9 mouse cellular contexts compared by ENCODE assay signal in genomic region chr8:115650110-115650521, GRCm38 (mm10). TPM values are rescaled to one million over a fixed set of nuclear protein-coding genes. Genes with fewer than 3 reads are reported as not detected.
DNase-seq lines count a peak whose midpoint lies in the region; ATAC-seq and TF ChIP-seq lines count a peak whose summit lies in the region.
"Had no signal": no experiment of that assay in that cellular context is flagged by ENCODE, and none has a peak within 500 bp of the region (broad histone marks: within the 10 kb centered on the region; RNA-seq: fewer than 3 reads in every experiment).

No protein-coding gene starts in this region.

- H3K27ac ChIP-seq in kidney, adult 2 months (ENCODE audit: insufficient read depth, low read depth, low read length), result no peak overlapping the region
- peak overlapping the region; percentile 61 for H3K27ac ChIP-seq in heart, embryonic 16.5 days (ENCODE audit: low read length)
- H3K27ac ChIP-seq in liver, embryonic 15.5 days (replicated peaks), result no peak overlapping the region
- no peak overlapping the region for H3K27ac ChIP-seq in intestine, postnatal 0 days (ENCODE audit: low read depth, low read length)
- H3K27ac ChIP-seq in midbrain, embryonic 14.5 days (replicated peaks; ENCODE audit: low read depth, low read length), result no peak overlapping the region
- H3K27ac ChIP-seq in forebrain, embryonic 15.5 days (replicated peaks), result no peak overlapping the region
- H3K27ac ChIP-seq: embryonic facial prominence, embryonic 12.5 days had no signal

- TF ChIP-seq CTCF in kidney, adult 2 months (conservative IDR thresholded peaks at IDR 0.05; ENCODE audit: insufficient read depth, insufficient read length, low read depth, low read length), result no peak
- TF ChIP-seq CTCF in intestine, postnatal 0 days (IDR thresholded peaks at IDR 0.05; ENCODE audit: low read depth), result no peak

- H3K27me3 ChIP-seq in kidney, adult 2 months (replicated peaks; ENCODE audit: control insufficient read depth, insufficient read depth, low read length), result no peaks in the 10 kb centered on the region
- no peaks in the 10 kb centered on the region for H3K27me3 ChIP-seq in heart, embryonic 16.5 days (ENCODE audit: control insufficient read depth, insufficient read depth, low read length)
- H3K27me3 ChIP-seq in liver, embryonic 15.5 days, result no peaks in the 10 kb centered on the region
- no peaks in the 10 kb centered on the region for H3K27me3 ChIP-seq in intestine, postnatal 0 days (replicated peaks; ENCODE audit: control insufficient read depth, insufficient read depth, low read length)
- no peaks in the 10 kb centered on the region for H3K27me3 ChIP-seq in midbrain, embryonic 14.5 days (ENCODE audit: control insufficient read depth, insufficient read depth, low read length)
- no peaks in the 10 kb centered on the region for H3K27me3 ChIP-seq in forebrain, embryonic 15.5 days
- H3K27me3 ChIP-seq: embryonic facial prominence, embryonic 12.5 days had no signal

- no peak overlapping the region; the same call in 1 of the 2 replicates for H3K9ac ChIP-seq in heart, embryonic 16.5 days (ENCODE audit: low read length)
- no peak overlapping the region for H3K9ac ChIP-seq in liver, embryonic 15.5 days
- no peak overlapping the region for H3K9ac ChIP-seq in intestine, postnatal 0 days (ENCODE audit: low read depth, low read length)
- H3K9ac ChIP-seq in midbrain, embryonic 14.5 days (replicated peaks; ENCODE audit: low read length), result no peak overlapping the region
- no peak overlapping the region for H3K9ac ChIP-seq in forebrain, embryonic 15.5 days (replicated peaks)
- H3K9ac ChIP-seq: embryonic facial prominence, embryonic 12.5 days had no signal

- no peak overlapping the region; the same call in 1 of the 2 replicates for H3K4me2 ChIP-seq in heart, embryonic 16.5 days (ENCODE audit: low read depth, low read length)
- no peak overlapping the region for H3K4me2 ChIP-seq in liver, embryonic 15.5 days
- no peak overlapping the region for H3K4me2 ChIP-seq in intestine, postnatal 0 days (replicated peaks; ENCODE audit: low read depth)
- H3K4me2 ChIP-seq in midbrain, embryonic 14.5 days (ENCODE audit: low read length), result no peak overlapping the region
- H3K4me2 ChIP-seq in forebrain, embryonic 15.5 days (replicated peaks), result no peak overlapping the region
- H3K4me2 ChIP-seq: embryonic facial prominence, embryonic 12.5 days had no signal

- WGBS in kidney, adult 2 months, result 62% methylated on average over 3 of the region's 3 CpGs
- 38% methylated on average over 3 of the region's 3 CpGs for WGBS in heart, embryonic 16.5 days
- 22% methylated on average over 3 of the region's 3 CpGs for WGBS in liver, embryonic 15.5 days (ENCODE audit: insufficient replicate concordance)
- WGBS in intestine, postnatal 0 days, result 71% methylated on average over 3 of the region's 3 CpGs
- 88% methylated on average over 3 of the region's 3 CpGs for WGBS in midbrain, embryonic 14.5 days
- WGBS in forebrain, embryonic 15.5 days, result 90% methylated on average over 3 of the region's 3 CpGs

- TF ChIP-seq POLR2A in kidney, adult 2 months (IDR thresholded peaks at IDR 0.05; ENCODE audit: low read depth, low read length), result no peak

- no peaks in the 10 kb centered on the region for H3K4me1 ChIP-seq in kidney, adult 2 months (ENCODE audit: control insufficient read depth, insufficient read depth, low read length)
- peaks cover 9% of the 10 kb centered on the region for H3K4me1 ChIP-seq in heart, embryonic 16.5 days (ENCODE audit: control insufficient read depth, insufficient read depth, low read length)
- H3K4me1 ChIP-seq in liver, embryonic 15.5 days (replicated peaks), result no peaks in the 10 kb centered on the region
- H3K4me1 ChIP-seq in intestine, postnatal 0 days (replicated peaks; ENCODE audit: control insufficient read depth, insufficient read depth, low read length), result no peaks in the 10 kb centered on the region
- H3K4me1 ChIP-seq in midbrain, embryonic 14.5 days (ENCODE audit: control insufficient read depth, insufficient read depth, low read length), result no peaks in the 10 kb centered on the region
- H3K4me1 ChIP-seq in forebrain, embryonic 15.5 days, result no peaks in the 10 kb centered on the region
- H3K4me1 ChIP-seq: embryonic facial prominence, embryonic 12.5 days had no signal

- H3K36me3 ChIP-seq in kidney, adult 2 months (ENCODE audit: control insufficient read depth, insufficient read depth, low read length), result no peaks in the 10 kb centered on the region
- no peaks in the 10 kb centered on the region for H3K36me3 ChIP-seq in heart, embryonic 16.5 days (ENCODE audit: control insufficient read depth, insufficient read depth)
- no peaks in the 10 kb centered on the region for H3K36me3 ChIP-seq in liver, embryonic 15.5 days (replicated peaks)
- H3K36me3 ChIP-seq in intestine, postnatal 0 days (ENCODE audit: control insufficient read depth, insufficient read depth), result no peaks in the 10 kb centered on the region
- H3K36me3 ChIP-seq in midbrain, embryonic 14.5 days (ENCODE audit: control insufficient read depth, insufficient read depth, low read length), result no peaks in the 10 kb centered on the region
- H3K36me3 ChIP-seq in forebrain, embryonic 15.5 days, result no peaks in the 10 kb centered on the region
- H3K36me3 ChIP-seq: embryonic facial prominence, embryonic 12.5 days had no signal

- H3K9me3 ChIP-seq in heart, embryonic 16.5 days (replicated peaks; ENCODE audit: control insufficient read depth, low read length), result peaks cover 3% of the 10 kb centered on the region; the same call in 1 of the 2 replicates
- no peaks in the 10 kb centered on the region for H3K9me3 ChIP-seq in liver, embryonic 15.5 days (replicated peaks)
- no peaks in the 10 kb centered on the region for H3K9me3 ChIP-seq in intestine, postnatal 0 days (ENCODE audit: control insufficient read depth)
- H3K9me3 ChIP-seq in midbrain, embryonic 14.5 days (ENCODE audit: control insufficient read depth, low read length), result no peaks in the 10 kb centered on the region
- no peaks in the 10 kb centered on the region for H3K9me3 ChIP-seq in forebrain, embryonic 15.5 days
- H3K9me3 ChIP-seq: embryonic facial prominence, embryonic 12.5 days had no signal

- H3K4me3 ChIP-seq in kidney, adult 2 months (ENCODE audit: insufficient read depth, low read depth, low read length), result no peak overlapping the region
- H3K4me3 ChIP-seq in heart, embryonic 16.5 days (ENCODE audit: low read length), result no peak overlapping the region
- no peak overlapping the region for H3K4me3 ChIP-seq in liver, embryonic 15.5 days (replicated peaks)
- H3K4me3 ChIP-seq in intestine, postnatal 0 days (ENCODE audit: low read depth, low read length), result no peak overlapping the region
- no peak overlapping the region for H3K4me3 ChIP-seq in midbrain, embryonic 14.5 days (replicated peaks; ENCODE audit: low read depth, low read length)
- H3K4me3 ChIP-seq in forebrain, embryonic 15.5 days, result no peak overlapping the region
- H3K4me3 ChIP-seq: embryonic facial prominence, embryonic 12.5 days had no signal

- peak; percentile 58; the same call in 1 of the 2 replicates for ATAC-seq in heart, embryonic 16.5 days (replicated peaks; ENCODE audit: extremely low read depth, insufficient read depth, low FRiP score)
- peak; percentile 81 for ATAC-seq in liver, embryonic 15.5 days (ENCODE audit: insufficient read depth)
- ATAC-seq in intestine, postnatal 0 days, result no peak
- ATAC-seq in midbrain, embryonic 14.5 days (ENCODE audit: low FRiP score, low TSS enrichment), result no peak
- no peak for ATAC-seq in forebrain, embryonic 15.5 days (replicated peaks)

- DNase-seq in kidney, adult 2 months, result peak; percentile 17
- no peak for DNase-seq in kidney, postnatal 25 days
- peak; percentile 67 for DNase-seq in brain, adult 2 months (ENCODE audit: low read depth, low spot score)
- DNase-seq in midbrain, embryonic 14.5 days, result no peak

RNA-seq across cellular contexts. Expression of gene Maf, which starts 57.5 kb away (rescaled TPM):
- 42.4 and 44.3 TPM in 2 replicates for polyA plus RNA-seq in kidney, adult 2 months (2012; rRNA removed)
- polyA plus RNA-seq in heart, embryonic 16.5 days (2015; fragmentation: Nextera tagmentation; extraction: Ambion mirVana), result 2.6 and 3.2 TPM in 2 replicates
- polyA plus RNA-seq in liver, embryonic 15.5 days (2015; fragmentation: Nextera tagmentation; extraction: Ambion mirVana), result 2.0 and 2.3 TPM in 2 replicates
- polyA plus RNA-seq in intestine, postnatal 0 days (2015; fragmentation: Nextera tagmentation; extraction: Ambion mirVana), result 23.9 and 31.6 TPM in 2 replicates
- polyA plus RNA-seq in midbrain, embryonic 14.5 days (2014; fragmentation: Nextera tagmentation; extraction: Ambion mirVana), result 9.6 and 10.0 TPM in 2 replicates
- 4.8 and 5.8 TPM in 2 replicates for polyA plus RNA-seq in forebrain, embryonic 15.5 days (2015; fragmentation: Nextera tagmentation; extraction: Ambion mirVana)

Comparison
In these comparisons a context has a peak if more than half of its experiments do, and no peak if none do; other contexts are left out.
1. DNase-seq: peak in kidney, adult 2 months (single experiment) and brain, adult 2 months (single experiment); none in kidney, postnatal 25 days (0 of 2) and midbrain, embryonic 14.5 days (single experiment).
2. ATAC-seq: peak in heart, embryonic 16.5 days (single experiment) and liver, embryonic 15.5 days (single experiment); none in intestine, postnatal 0 days (single experiment), midbrain, embryonic 14.5 days (single experiment) and forebrain, embryonic 15.5 days (single experiment).